In genomic region chr2:71350181-71350580, GRCm38 (mm10) we compare ENCODE assay signal across 19 mouse cellular contexts.
"Had no signal": no experiment of that assay in that cellular context is flagged by ENCODE, and none has a peak within 500 bp of the region (broad histone marks: within the 10 kb centered on the region; RNA-seq: fewer than 3 reads in every experiment).

No protein-coding gene starts in this region.

- H3K4me1 ChIP-seq: neural tube, embryonic 13.5 days had no signal

- H3K4me3 ChIP-seq: midbrain, embryonic 10.5 days; midbrain, embryonic 12.5 days; myocyte; neural tube, embryonic 13.5 days; neural tube, embryonic 15.5 days had no signal

- H3K36me3 ChIP-seq: midbrain, embryonic 10.5 days; midbrain, embryonic 12.5 days; neural tube, embryonic 13.5 days had no signal

- H3K4me2 ChIP-seq: lung, embryonic 14.5 days; midbrain, embryonic 12.5 days; neural tube, embryonic 13.5 days; neural tube, embryonic 15.5 days had no signal

- H3K9ac ChIP-seq: lung, embryonic 14.5 days; midbrain, embryonic 12.5 days; neural tube, embryonic 13.5 days; neural tube, embryonic 15.5 days had no signal

- H3K27ac ChIP-seq: midbrain, embryonic 10.5 days; midbrain, embryonic 12.5 days; neural tube, embryonic 13.5 days; neural tube, embryonic 15.5 days had no signal

- DNase-seq: lung, adult 18-20 months; lung, embryonic 14.5 days; lung, postnatal 10 days; lung, postnatal 4 days; midbrain, embryonic 14.5 days; retina, postnatal 1 day; right cerebral cortex, adult 18-20 months; right cerebral cortex, postnatal 25 days; right cerebral cortex, postnatal 4 days; spleen, adult 18-20 months; thymus, adult 18-20 months; thymus, postnatal 25 days; thymus, postnatal 4 days had no signal

- H3K9me3 ChIP-seq: midbrain, embryonic 10.5 days; midbrain, embryonic 12.5 days; neural tube, embryonic 13.5 days; neural tube, embryonic 15.5 days had no signal

- H3K27me3 ChIP-seq: midbrain, embryonic 12.5 days; neural tube, embryonic 13.5 days; neural tube, embryonic 15.5 days had no signal

- ATAC-seq: midbrain, embryonic 16.5 days had no signal
